Mouse (Mus musculus): Measurements from ENCODE around the gene Zfp738.
"Not testable (repeated sequence)": the region's sequence is repeated elsewhere in the genome, so short reads cannot be mapped to it uniquely, and the experiment has no call there.

GRCm38 (mm10) chr13:67725331-67725730 lies 38.5 kb upstream of the Zfp738 start:
- TF ChIP-seq CTCF (IDR thresholded peaks at IDR 0.05; ENCODE audit: low read depth, low read length); POLR2AphosphoS5 (IDR thresholded peaks at IDR 0.05; ENCODE audit: insufficient replicate concordance, low read depth, low read length); GATA1 (IDR thresholded peaks at IDR 0.05; ENCODE audit: borderline replicate concordance, low read length): not testable (repeated sequence)
